Mouse (Mus musculus): ENCODE data around the gene Ccdc73.

- TF ChIP-seq CTCF (IDR thresholded peaks at IDR 0.05; ENCODE audit: extremely low read depth, insufficient read length, insufficient replicate concordance, low read depth, low read length): no peak
- no peak for TF ChIP-seq POLR2A (IDR thresholded peaks at IDR 0.05; ENCODE audit: low read depth, low read length)
Measured at GRCm38 (mm10) chr2:105037956-105038569, 170.5 kb downstream of the Ccdc73 start.

Measured in small intestine, adult 2 months (tissue).